Mouse (Mus musculus): Measurements from ENCODE around the gene Scp2. TPM values are rescaled to one million over a fixed set of nuclear protein-coding genes. Genes with fewer than 3 reads are reported as not detected.

The Scp2 gene
- polyA plus RNA-seq (2012; rRNA removed), result 19.3 and 25.9 TPM in 2 replicates

DNA sequence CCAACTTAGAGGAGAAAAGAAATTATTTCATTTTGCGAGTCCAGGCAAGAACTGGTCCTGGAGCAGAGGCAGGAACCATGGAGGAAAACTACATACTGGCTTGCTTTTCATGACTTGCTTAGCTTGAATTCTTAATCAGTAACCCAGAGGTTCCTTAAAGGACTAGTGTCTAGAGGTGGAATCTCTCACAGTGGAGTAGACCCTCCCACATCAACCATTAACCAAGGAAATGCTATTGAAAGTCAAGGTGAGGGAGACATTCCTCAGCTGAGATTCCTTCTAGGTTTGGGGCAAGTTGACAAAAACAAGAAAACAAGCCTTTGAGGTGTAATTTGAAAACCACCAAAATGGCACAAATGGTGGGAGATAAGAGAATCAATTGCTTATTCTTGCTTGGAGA is at the start of gene Scp2:
Gene Scp2 (minus strand): TSS at position 119 of the 400 bp plus-strand sequence.
- H3K27ac ChIP-seq (ENCODE audit: control insufficient read depth, insufficient read depth, low read depth, low read length), result no peak within 1 kb of the TSS
- H3K36me3 ChIP-seq (ENCODE audit: control insufficient read depth, insufficient read depth, low read length), result no peaks in the 10 kb centered on the region
- H3K27me3 ChIP-seq (ENCODE audit: control insufficient read depth, insufficient read depth, low read length), result no peaks in the 10 kb centered on the region
- H3K4me1 ChIP-seq (ENCODE audit: control insufficient read depth, insufficient read depth, low read length), result no peaks in the 10 kb centered on the region
- no peak for TF ChIP-seq CTCF (IDR thresholded peaks at IDR 0.05; ENCODE audit: control insufficient read depth, insufficient read depth, insufficient replicate concordance, low read depth, low read length)
- no peak for TF ChIP-seq POLR2A (IDR thresholded peaks at IDR 0.05; ENCODE audit: control insufficient read depth, low read depth, low read length)
- H3K4me3 ChIP-seq (ENCODE audit: control insufficient read depth, low read depth, low read length), result no peak within 1 kb of the TSS

DNA sequence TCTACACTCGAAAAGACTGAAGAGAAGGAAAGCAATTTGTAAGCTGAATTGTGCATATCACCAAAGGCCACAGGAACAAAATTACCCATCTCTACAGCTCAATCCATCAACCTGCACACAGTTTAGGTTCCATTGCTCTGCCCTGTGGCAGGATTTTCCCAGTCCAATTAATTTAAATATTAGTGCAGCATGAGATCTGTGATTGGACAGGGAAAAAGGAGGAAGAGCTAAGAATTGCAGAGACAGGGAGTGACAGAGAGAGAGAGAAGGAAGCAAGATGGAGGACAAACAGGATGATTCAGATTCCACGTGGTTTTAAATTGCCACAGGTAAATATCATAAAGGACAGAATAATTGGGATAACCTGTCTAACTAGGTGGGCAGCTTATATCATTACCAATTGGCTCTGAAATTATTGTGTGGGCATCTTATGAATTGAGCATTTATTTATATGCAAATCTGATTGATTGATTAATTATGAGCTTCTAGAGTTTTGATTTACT is 48.1 kb upstream of the Scp2 start:
- no peaks in the 10 kb centered on the region for H3K4me1 ChIP-seq (ENCODE audit: control insufficient read depth, insufficient read depth, low read length)
- no peak for TF ChIP-seq CTCF (IDR thresholded peaks at IDR 0.05; ENCODE audit: control insufficient read depth, insufficient read depth, insufficient replicate concordance, low read depth, low read length)
- no peak for TF ChIP-seq POLR2A (IDR thresholded peaks at IDR 0.05; ENCODE audit: control insufficient read depth, low read depth, low read length)
- no peak overlapping the region for H3K4me3 ChIP-seq (ENCODE audit: control insufficient read depth, low read depth, low read length)

DNA sequence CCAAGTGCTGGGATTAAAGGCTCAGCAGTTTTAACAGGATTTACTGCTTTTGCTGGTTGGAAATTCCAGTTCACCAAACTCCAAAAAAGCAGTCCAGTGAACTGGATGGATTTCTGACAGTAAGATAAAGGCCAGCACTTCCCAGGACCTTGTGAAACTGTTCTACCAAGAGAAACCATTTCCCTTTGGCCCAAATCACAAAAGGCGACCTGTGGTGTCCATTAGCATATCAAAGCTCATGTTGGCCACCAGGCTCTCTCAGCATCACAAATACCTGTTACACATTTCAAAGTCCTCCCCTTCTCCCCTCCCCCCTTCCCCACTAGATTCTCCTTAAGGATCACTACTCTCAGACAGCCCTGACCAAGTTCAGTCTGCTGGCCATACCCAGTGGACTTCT is 37.5 kb upstream of the Scp2 start:
- TF ChIP-seq POLR2A (IDR thresholded peaks at IDR 0.05; ENCODE audit: control insufficient read depth, low read depth, low read length), result no peak
- no peak for TF ChIP-seq CTCF (IDR thresholded peaks at IDR 0.05; ENCODE audit: control insufficient read depth, insufficient read depth, insufficient replicate concordance, low read depth, low read length)
- no peak overlapping the region for H3K27ac ChIP-seq (ENCODE audit: control insufficient read depth, insufficient read depth, low read depth, low read length)
- H3K36me3 ChIP-seq (ENCODE audit: control insufficient read depth, insufficient read depth, low read length), result no peaks in the 10 kb centered on the region
- no peak overlapping the region for H3K4me3 ChIP-seq (ENCODE audit: control insufficient read depth, low read depth, low read length)
- H3K27me3 ChIP-seq (ENCODE audit: control insufficient read depth, insufficient read depth, low read length), result no peaks in the 10 kb centered on the region
- no peaks in the 10 kb centered on the region for H3K4me1 ChIP-seq (ENCODE audit: control insufficient read depth, insufficient read depth, low read length)

More for the DNA sequence above, 48.1 kb upstream of the Scp2 start:
- H3K27ac ChIP-seq (ENCODE audit: control insufficient read depth, insufficient read depth, low read depth, low read length), result no peak overlapping the region
- H3K36me3 ChIP-seq (ENCODE audit: control insufficient read depth, insufficient read depth, low read length), result no peaks in the 10 kb centered on the region
- H3K27me3 ChIP-seq (ENCODE audit: control insufficient read depth, insufficient read depth, low read length), result no peaks in the 10 kb centered on the region

DNA sequence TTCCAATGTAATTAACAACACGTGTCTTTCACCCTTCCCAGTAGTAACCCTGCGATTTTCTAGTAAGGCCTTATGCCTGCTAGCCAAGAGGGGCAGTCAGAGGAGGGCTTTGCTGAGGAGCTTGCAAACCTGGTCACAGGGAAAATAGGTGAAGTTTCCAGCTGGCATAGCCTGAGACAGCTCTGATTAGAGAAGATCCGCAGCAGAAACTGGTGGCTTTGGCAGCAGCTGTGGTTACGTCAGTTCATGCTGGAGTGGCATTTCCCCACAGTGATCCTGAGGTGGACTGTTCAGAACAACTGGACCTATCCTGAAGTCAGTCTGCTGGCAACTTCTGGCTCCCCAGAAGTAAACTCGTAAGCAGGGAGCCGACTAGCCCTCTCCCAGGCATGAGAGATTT is 23.3 kb upstream of the Scp2 start:
- H3K4me3 ChIP-seq (ENCODE audit: control insufficient read depth, low read depth, low read length), result no peak overlapping the region
- no peaks in the 10 kb centered on the region for H3K27me3 ChIP-seq (ENCODE audit: control insufficient read depth, insufficient read depth, low read length)
- H3K36me3 ChIP-seq (ENCODE audit: control insufficient read depth, insufficient read depth, low read length), result no peaks in the 10 kb centered on the region
- no peak overlapping the region for H3K27ac ChIP-seq (ENCODE audit: control insufficient read depth, insufficient read depth, low read depth, low read length)
- TF ChIP-seq CTCF (IDR thresholded peaks at IDR 0.05; ENCODE audit: control insufficient read depth, insufficient read depth, insufficient replicate concordance, low read depth, low read length) (no peak), POLR2A (IDR thresholded peaks at IDR 0.05; ENCODE audit: control insufficient read depth, low read depth, low read length) (no peak)
- H3K4me1 ChIP-seq (ENCODE audit: control insufficient read depth, insufficient read depth, low read length), result peaks cover 11% of the 10 kb centered on the region

DNA sequence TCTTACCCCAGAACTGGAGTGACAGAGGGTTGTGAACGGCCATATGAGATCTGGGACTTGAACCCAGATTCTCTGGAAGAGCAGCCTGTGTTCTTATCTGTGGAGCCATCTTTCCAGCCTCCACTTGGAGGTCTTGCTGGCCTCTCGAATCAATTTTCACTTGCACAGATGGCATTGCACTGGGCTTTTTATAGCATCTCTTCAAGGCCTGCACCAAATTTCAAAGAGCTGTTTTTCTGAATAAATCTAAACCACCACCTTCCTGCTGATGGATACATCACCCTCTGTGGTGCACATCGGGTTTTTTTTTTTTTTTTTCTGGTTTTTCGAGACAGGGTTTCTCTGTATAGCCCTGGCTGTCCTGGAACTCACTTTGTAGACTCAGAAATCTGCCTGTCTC is 22.1 kb upstream of the Scp2 start:
- Histone ChIP-seq H3K36me3 (ENCODE audit: control insufficient read depth, insufficient read depth, low read length) (no peaks in the 10 kb centered on the region), H3K4me3 (ENCODE audit: control insufficient read depth, low read depth, low read length) (no peak overlapping the region), H3K27ac (ENCODE audit: control insufficient read depth, insufficient read depth, low read depth, low read length) (no peak overlapping the region), H3K27me3 (ENCODE audit: control insufficient read depth, insufficient read depth, low read length) (no peaks in the 10 kb centered on the region), H3K4me1 (ENCODE audit: control insufficient read depth, insufficient read depth, low read length) (peaks cover 11% of the 10 kb centered on the region)
- TF ChIP-seq CTCF (IDR thresholded peaks at IDR 0.05; ENCODE audit: control insufficient read depth, insufficient read depth, insufficient replicate concordance, low read depth, low read length) (no peak), POLR2A (IDR thresholded peaks at IDR 0.05; ENCODE audit: control insufficient read depth, low read depth, low read length) (no peak)

DNA sequence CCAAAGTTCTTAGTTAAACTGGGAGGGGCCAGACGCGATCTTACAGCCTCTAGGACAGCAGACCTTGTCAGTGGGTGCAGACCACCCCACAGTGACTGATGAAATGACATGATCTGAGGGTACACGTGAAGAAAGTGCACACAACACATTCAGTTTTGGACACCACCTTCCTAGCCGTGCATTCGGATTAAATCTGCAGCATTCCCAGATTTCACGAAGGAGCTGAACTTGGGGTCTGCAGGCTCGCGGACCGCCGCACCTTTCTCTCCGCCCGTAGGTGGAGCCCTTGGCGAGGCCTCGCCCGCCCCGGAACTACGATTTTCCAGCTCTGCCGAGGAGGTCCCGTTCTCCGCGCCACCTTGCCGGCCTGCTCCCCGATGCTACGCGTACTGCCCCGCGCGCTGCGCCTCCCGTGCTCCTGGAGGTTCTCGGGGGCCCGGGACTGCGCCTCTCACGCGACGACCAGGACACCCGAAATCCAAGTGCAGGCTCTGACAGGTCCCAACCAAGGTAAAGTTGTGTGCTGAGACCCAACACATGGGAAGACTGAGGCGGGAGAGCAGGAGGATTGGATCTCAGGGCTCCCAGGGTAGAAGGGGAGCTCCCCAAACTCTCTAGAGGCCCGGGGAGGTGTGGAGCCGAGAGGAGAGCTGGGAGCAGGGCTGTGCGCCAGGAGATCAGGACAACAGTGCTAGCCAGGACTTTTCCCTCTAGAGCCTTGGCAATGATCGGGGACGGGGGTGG is 20.5 kb upstream of the Scp2 start, which contains the start of gene Echdc2:
Gene Echdc2 (plus strand): TSS at position 286 of the 744 bp plus-strand sequence.
- no peaks in the 10 kb centered on the region for H3K36me3 ChIP-seq (ENCODE audit: control insufficient read depth, insufficient read depth, low read length)
- no peak within 1 kb of the TSS for H3K27ac ChIP-seq (ENCODE audit: control insufficient read depth, insufficient read depth, low read depth, low read length)
- H3K27me3 ChIP-seq (ENCODE audit: control insufficient read depth, insufficient read depth, low read length), result no peaks in the 10 kb centered on the region
- H3K4me3 ChIP-seq (ENCODE audit: control insufficient read depth, low read depth, low read length), result peak within 1 kb of the TSS; percentile 70
- TF ChIP-seq POLR2A (IDR thresholded peaks at IDR 0.05; ENCODE audit: control insufficient read depth, low read depth, low read length) (no peak), CTCF (IDR thresholded peaks at IDR 0.05; ENCODE audit: control insufficient read depth, insufficient read depth, insufficient replicate concordance, low read depth, low read length) (no peak)
- peaks cover 11% of the 10 kb centered on the region for H3K4me1 ChIP-seq (ENCODE audit: control insufficient read depth, insufficient read depth, low read length)

DNA sequence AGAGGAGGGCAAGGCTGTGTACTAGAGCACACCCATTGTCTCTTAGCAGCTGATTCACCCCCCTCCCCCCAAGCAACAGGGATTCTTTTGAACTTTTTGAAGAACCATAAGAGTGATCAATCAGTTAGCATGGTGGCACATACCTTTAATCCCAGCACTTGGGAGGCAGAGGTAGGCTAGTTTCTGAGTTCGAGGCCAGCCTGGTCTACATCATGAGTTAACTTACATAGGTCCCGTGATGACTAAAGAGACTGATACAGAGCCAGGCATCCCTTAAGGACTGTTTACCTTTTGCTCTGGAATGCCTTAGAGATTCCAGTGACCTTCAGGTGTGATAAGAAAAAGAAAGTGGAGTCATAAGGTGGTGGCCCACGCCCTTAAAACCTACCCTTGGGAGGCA is 18.5 kb upstream of the Scp2 start:
- Histone ChIP-seq H3K4me1 (ENCODE audit: control insufficient read depth, insufficient read depth, low read length) (peaks cover 11% of the 10 kb centered on the region), H3K27me3 (ENCODE audit: control insufficient read depth, insufficient read depth, low read length) (no peaks in the 10 kb centered on the region), H3K36me3 (ENCODE audit: control insufficient read depth, insufficient read depth, low read length) (no peaks in the 10 kb centered on the region), H3K4me3 (ENCODE audit: control insufficient read depth, low read depth, low read length) (no peak overlapping the region), H3K27ac (ENCODE audit: control insufficient read depth, insufficient read depth, low read depth, low read length) (no peak overlapping the region)
- TF ChIP-seq CTCF (IDR thresholded peaks at IDR 0.05; ENCODE audit: control insufficient read depth, insufficient read depth, insufficient replicate concordance, low read depth, low read length) (no peak), POLR2A (IDR thresholded peaks at IDR 0.05; ENCODE audit: control insufficient read depth, low read depth, low read length) (no peak)
